Mouse (Mus musculus) cerebellum, adult 2 months (tissue): ENCODE data around the gene Gm20518.

Experiments
- CTCF ChIP-seq: fragments of 200-500 bp; IDR thresholded peaks from 2 replicates; pipeline ENCODE4 v1.5.1; 2011; ENCODE audit warnings: low read depth, mild to moderate bottlenecking, control low read depth, low read length, moderate library complexity, borderline replicate concordance; ENCODE audit not compliant: insufficient read depth
- POLR2A ChIP-seq: fragments of 200-500 bp; IDR thresholded peaks from 2 replicates; pipeline ENCODE4 v1.6.1; 2011; ENCODE audit warnings: low read length, control low read depth, borderline replicate concordance; ENCODE audit not compliant: insufficient read depth

DNA sequence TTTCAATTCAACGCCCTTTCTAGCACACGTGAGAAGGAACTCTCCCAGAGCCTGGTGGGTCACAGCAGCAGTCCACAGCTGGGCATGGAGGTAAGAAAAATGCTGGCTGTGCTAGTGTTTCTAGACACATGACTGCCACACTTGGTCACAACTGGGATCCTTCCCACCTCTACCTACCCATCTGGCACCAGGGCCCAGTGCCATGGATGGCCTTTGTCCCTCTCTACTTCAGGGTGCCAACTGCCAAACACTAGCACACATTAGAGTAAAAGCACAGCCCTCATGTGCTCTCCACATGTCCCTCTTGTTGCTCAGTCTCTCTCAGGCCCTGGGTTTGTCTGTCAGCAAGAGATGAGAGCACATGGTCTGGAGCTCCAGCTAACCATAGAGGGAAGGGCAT, 38.2 kb upstream of the Gm20518 start:
- no peak for TF ChIP-seq POLR2A
- no peak for TF ChIP-seq CTCF
